Mouse (Mus musculus): ENCODE data around the gene Eps8.

The Eps8 gene

GRCm38 (mm10) chr6:137664936-137665335, 10.3 kb upstream of the Eps8 start:
- no peak for DNase-seq (ENCODE audit: extremely low spot score, low spot score)

GRCm38 (mm10) chr6:137661583-137662365, 7.1 kb upstream of the Eps8 start:
- DNase-seq (ENCODE audit: extremely low spot score, low spot score), result no peak

- no peak for DNase-seq (ENCODE audit: extremely low spot score, low spot score)
These were observed 3.9 kb upstream of the Eps8 start for GRCm38 (mm10) chr6:137658426-137659088.

GRCm38 (mm10) chr6:137657203-137657602, 2.5 kb upstream of the Eps8 start:
- DNase-seq (ENCODE audit: extremely low spot score, low spot score), result no peak

- no peak for DNase-seq (ENCODE audit: extremely low spot score, low spot score)
These were observed 5.1 kb downstream of the Eps8 start for GRCm38 (mm10) chr6:137649528-137649927.

GRCm38 (mm10) chr6:137649068-137649480, 5.6 kb downstream of the Eps8 start:
- peak; percentile 80 for DNase-seq (ENCODE audit: extremely low spot score, low spot score)

GRCm38 (mm10) chr6:137648110-137649067, 6.3 kb downstream of the Eps8 start:
- peak; percentile 30 for DNase-seq (ENCODE audit: extremely low spot score, low spot score)

GRCm38 (mm10) chr6:137647646-137648045, 7.0 kb downstream of the Eps8 start:
- no peak for DNase-seq (ENCODE audit: extremely low spot score, low spot score)

GRCm38 (mm10) chr6:137646726-137647125, 8.0 kb downstream of the Eps8 start:
- no peak for DNase-seq (ENCODE audit: extremely low spot score, low spot score)

GRCm38 (mm10) chr6:137644893-137645292, 9.8 kb downstream of the Eps8 start:
- no peak for DNase-seq (ENCODE audit: extremely low spot score, low spot score)

- no peak for DNase-seq (ENCODE audit: extremely low spot score, low spot score)
These were observed 10.9 kb downstream of the Eps8 start for GRCm38 (mm10) chr6:137643814-137644213.

- no peak for DNase-seq (ENCODE audit: extremely low spot score, low spot score)
These were observed 13.0 kb downstream of the Eps8 start for GRCm38 (mm10) chr6:137641642-137642041.

- DNase-seq (ENCODE audit: extremely low spot score, low spot score), result no peak
These were observed 15.7 kb downstream of the Eps8 start for GRCm38 (mm10) chr6:137638834-137639567.

GRCm38 (mm10) chr6:137637443-137637842, 17.2 kb downstream of the Eps8 start:
- no peak for DNase-seq (ENCODE audit: extremely low spot score, low spot score)

GRCm38 (mm10) chr6:137636131-137636530, 18.5 kb downstream of the Eps8 start:
- no peak for DNase-seq (ENCODE audit: extremely low spot score, low spot score)

- DNase-seq (ENCODE audit: extremely low spot score, low spot score), result no peak
These were observed 21.1 kb downstream of the Eps8 start for GRCm38 (mm10) chr6:137633626-137634025.

- no peak for DNase-seq (ENCODE audit: extremely low spot score, low spot score)
These were observed 21.6 kb downstream of the Eps8 start for GRCm38 (mm10) chr6:137633121-137633520.

- no peak for DNase-seq (ENCODE audit: extremely low spot score, low spot score)
These were observed 24.3 kb downstream of the Eps8 start for GRCm38 (mm10) chr6:137630387-137630786.

GRCm38 (mm10) chr6:137629603-137630231, 25.0 kb downstream of the Eps8 start:
- DNase-seq (ENCODE audit: extremely low spot score, low spot score), result no peak

- DNase-seq (ENCODE audit: extremely low spot score, low spot score), result no peak
These were observed 26.0 kb downstream of the Eps8 start for GRCm38 (mm10) chr6:137628715-137629114.
